ENCODE assay signal across 8 mouse cellular contexts in genomic region chr13:42917251-42917650, GRCm38 (mm10).
A peak's percentile ranks its signal among the peaks of the same experiment; 100 is the strongest.
DNase-seq lines count a peak whose midpoint lies in the region; ATAC-seq and TF ChIP-seq lines count a peak whose summit lies in the region.

No protein-coding gene starts in this region.

- H3K27ac ChIP-seq in liver, postnatal 0 days (ENCODE audit: low read depth): no peak overlapping the region
- H3K27ac ChIP-seq in layer of hippocampus, adult 2 months: peak overlapping the region; percentile 94
- H3K27ac ChIP-seq in midbrain, embryonic 11.5 days (ENCODE audit: low read depth, low read length): no peak overlapping the region

- H3K4me1 ChIP-seq in liver, postnatal 0 days (ENCODE audit: insufficient read depth): no peaks in the 10 kb centered on the region
- peaks cover 5% of the 10 kb centered on the region; the same call in 1 of the 2 replicates for H3K4me1 ChIP-seq in midbrain, embryonic 11.5 days (ENCODE audit: control insufficient read depth, insufficient read depth, low read length)

- WGBS in liver, postnatal 0 days (ENCODE audit: insufficient replicate concordance): 41% methylated on average over 6 of the region's 6 CpGs
- WGBS in midbrain, embryonic 11.5 days: 41% methylated on average over 6 of the region's 6 CpGs

- no peaks in the 10 kb centered on the region for H3K36me3 ChIP-seq in liver, postnatal 0 days (replicated peaks; ENCODE audit: insufficient read depth, low read length)
- no peaks in the 10 kb centered on the region for H3K36me3 ChIP-seq in midbrain, embryonic 11.5 days (ENCODE audit: control insufficient read depth, insufficient read depth, low read length)

- H3K4me2 ChIP-seq in liver, postnatal 0 days (ENCODE audit: low read depth, low read length): peak overlapping the region; percentile 73; the same call in 1 of the 2 replicates
- H3K4me2 ChIP-seq in midbrain, embryonic 11.5 days: peak overlapping the region; percentile 100; the same call in 1 of the 2 replicates

- intact Hi-C loops in heart, postnatal 14 days (cut with DNase I): no loop called here

- no peak for ATAC-seq in liver, postnatal 0 days
- no peak for ATAC-seq in midbrain, embryonic 11.5 days (ENCODE audit: low FRiP score)

- TF ChIP-seq CTCF in liver, postnatal 0 days (IDR thresholded peaks at IDR 0.05; ENCODE audit: low read depth): no peak
- TF ChIP-seq CTCF in layer of hippocampus, adult 2 months (conservative IDR thresholded peaks at IDR 0.05): no peak

- DNase-seq in liver, postnatal 0 days: peak; percentile 20
- no peak for DNase-seq in liver
- DNase-seq in cerebellum, postnatal 36 days: peak; percentile 76 to 77
- peak; percentile 33 to 54 for DNase-seq in heart, postnatal 14 days
- peak; percentile 55 to 60 for DNase-seq in layer of hippocampus, adult 2 months (ENCODE audit: low spot score in 2 of 2)
- DNase-seq in midbrain, embryonic 11.5 days (ENCODE audit: low spot score, missing footprints): peak; percentile 86
- DNase-seq in thymus, postnatal 0 days (ENCODE audit: low spot score): no peak
- DNase-seq in natural killer cell, adult 2 months (ENCODE audit: low spot score in 2 of 2): no peak

- no peak for TF ChIP-seq EP300 in liver, postnatal 0 days (IDR thresholded peaks at IDR 0.05; ENCODE audit: low read depth)

- H3K4me3 ChIP-seq in liver, postnatal 0 days (ENCODE audit: low read depth, low read length): peak overlapping the region; percentile 52; the same call in 1 of the 2 replicates
- peak overlapping the region; percentile 68 for H3K4me3 ChIP-seq in layer of hippocampus, adult 2 months
- H3K4me3 ChIP-seq in midbrain, embryonic 11.5 days (ENCODE audit: low read depth, low read length): no peak overlapping the region

- H3K9me3 ChIP-seq in liver, postnatal 0 days (ENCODE audit: low read length): no peaks in the 10 kb centered on the region
- no peaks in the 10 kb centered on the region for H3K9me3 ChIP-seq in midbrain, embryonic 11.5 days (ENCODE audit: control insufficient read depth, low read length)

- peaks cover 30% of the 10 kb centered on the region for H3K27me3 ChIP-seq in liver, postnatal 0 days (ENCODE audit: insufficient read depth, low read length)
- peaks cover 10% of the 10 kb centered on the region for H3K27me3 ChIP-seq in midbrain, embryonic 11.5 days (ENCODE audit: control insufficient read depth, insufficient read depth, low read length)

- H3K9ac ChIP-seq in liver, postnatal 0 days (replicated peaks): no peak overlapping the region
- no peak overlapping the region for H3K9ac ChIP-seq in midbrain, embryonic 11.5 days (ENCODE audit: low read length)

Comparison
In these comparisons a context has a peak if more than half of its experiments do, and no peak if none do; other contexts are left out.
1. DNase-seq: peak in liver, postnatal 0 days (single experiment), cerebellum, postnatal 36 days (2 of 2), heart, postnatal 14 days (2 of 2), layer of hippocampus, adult 2 months (2 of 2) and midbrain, embryonic 11.5 days (single experiment); none in liver (single experiment), thymus, postnatal 0 days (single experiment) and natural killer cell, adult 2 months (0 of 2).